Mouse (Mus musculus): ENCODE measurements around the gene Dnah6. TPM values are rescaled to one million over a fixed set of nuclear protein-coding genes. Genes with fewer than 3 reads are reported as not detected.

Dnah6 gene
- polyA plus RNA-seq, 1 experiment from 2014 or later: 0.08 TPM

DNA sequence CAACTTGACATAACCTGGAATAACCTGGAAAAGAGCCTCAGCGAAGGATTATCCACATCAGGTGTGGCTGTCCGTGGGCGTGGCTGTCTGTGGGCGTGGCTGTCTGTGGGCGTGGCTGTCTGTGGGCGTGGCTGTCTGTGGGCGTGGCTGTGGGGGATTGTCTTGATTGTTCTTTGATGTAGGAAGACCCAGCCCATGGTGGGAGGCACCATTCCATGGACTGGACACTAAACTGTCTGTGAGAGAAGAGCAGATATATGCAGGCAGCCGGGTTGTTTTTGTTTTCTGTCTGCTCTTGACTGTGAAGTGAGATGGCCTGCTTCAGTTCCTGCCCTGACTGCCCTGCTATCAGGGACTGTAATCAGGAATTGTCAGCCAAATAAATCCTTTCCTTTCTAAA, 130.6 kb downstream of the Dnah6 start:
- no peak overlapping the region for H3K27ac ChIP-seq (ENCODE audit: low read depth, low read length)
- no peaks in the 10 kb centered on the region for H3K27me3 ChIP-seq (ENCODE audit: control insufficient read depth, insufficient read depth, low read length)
- H3K9me3 ChIP-seq (ENCODE audit: control insufficient read depth, low read length): no peaks in the 10 kb centered on the region
- ATAC-seq (ENCODE audit: insufficient read depth, low FRiP score, low TSS enrichment) (no peak), DNase-seq (ENCODE audit: low spot score) (no peak)
- H3K36me3 ChIP-seq (ENCODE audit: control insufficient read depth, insufficient read depth, low read length): no peaks in the 10 kb centered on the region
- no peak overlapping the region for H3K9ac ChIP-seq (ENCODE audit: low read length)
- no peak overlapping the region for H3K4me2 ChIP-seq (ENCODE audit: low read depth)
- no peaks in the 10 kb centered on the region for H3K4me1 ChIP-seq (ENCODE audit: control insufficient read depth, insufficient read depth, low read length)
- WGBS: 83% methylated on average over 8 of the region's 8 CpGs
- H3K4me3 ChIP-seq (ENCODE audit: low read depth, low read length): no peak overlapping the region

DNA sequence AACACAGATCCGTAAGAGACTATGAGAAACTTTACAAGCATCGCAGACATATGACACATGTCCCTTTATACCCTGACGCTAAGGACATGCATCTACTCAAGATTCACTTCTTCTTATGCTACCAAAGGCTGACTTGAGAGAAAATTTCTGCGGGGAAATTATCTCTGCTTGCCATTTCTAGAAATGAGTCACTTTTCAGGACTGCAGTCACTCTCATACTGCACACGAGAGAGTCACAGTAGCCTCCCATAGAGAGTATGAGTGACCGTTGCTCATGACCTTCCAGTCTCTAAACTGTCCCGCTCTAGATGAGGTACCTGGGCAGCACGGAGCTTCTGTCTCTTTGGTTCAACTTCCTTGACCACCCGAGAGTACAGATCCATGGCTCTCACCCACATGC, 138.9 kb downstream of the Dnah6 start:
- Histone ChIP-seq H3K4me1 (ENCODE audit: control insufficient read depth, insufficient read depth, low read length) (no peaks in the 10 kb centered on the region), H3K9me3 (ENCODE audit: control insufficient read depth, low read length) (no peaks in the 10 kb centered on the region), H3K4me3 (ENCODE audit: low read depth, low read length) (no peak overlapping the region), H3K27ac (ENCODE audit: low read depth, low read length) (no peak overlapping the region), H3K27me3 (ENCODE audit: control insufficient read depth, insufficient read depth, low read length) (no peaks in the 10 kb centered on the region), H3K9ac (ENCODE audit: low read length) (no peak overlapping the region), H3K4me2 (ENCODE audit: low read depth) (no peak overlapping the region), H3K36me3 (ENCODE audit: control insufficient read depth, insufficient read depth, low read length) (no peaks in the 10 kb centered on the region)
- no peak for DNase-seq (ENCODE audit: low spot score)
- ATAC-seq (ENCODE audit: insufficient read depth, low FRiP score, low TSS enrichment): no peak
- 93% methylated on average over 9 of the region's 9 CpGs for WGBS

DNA sequence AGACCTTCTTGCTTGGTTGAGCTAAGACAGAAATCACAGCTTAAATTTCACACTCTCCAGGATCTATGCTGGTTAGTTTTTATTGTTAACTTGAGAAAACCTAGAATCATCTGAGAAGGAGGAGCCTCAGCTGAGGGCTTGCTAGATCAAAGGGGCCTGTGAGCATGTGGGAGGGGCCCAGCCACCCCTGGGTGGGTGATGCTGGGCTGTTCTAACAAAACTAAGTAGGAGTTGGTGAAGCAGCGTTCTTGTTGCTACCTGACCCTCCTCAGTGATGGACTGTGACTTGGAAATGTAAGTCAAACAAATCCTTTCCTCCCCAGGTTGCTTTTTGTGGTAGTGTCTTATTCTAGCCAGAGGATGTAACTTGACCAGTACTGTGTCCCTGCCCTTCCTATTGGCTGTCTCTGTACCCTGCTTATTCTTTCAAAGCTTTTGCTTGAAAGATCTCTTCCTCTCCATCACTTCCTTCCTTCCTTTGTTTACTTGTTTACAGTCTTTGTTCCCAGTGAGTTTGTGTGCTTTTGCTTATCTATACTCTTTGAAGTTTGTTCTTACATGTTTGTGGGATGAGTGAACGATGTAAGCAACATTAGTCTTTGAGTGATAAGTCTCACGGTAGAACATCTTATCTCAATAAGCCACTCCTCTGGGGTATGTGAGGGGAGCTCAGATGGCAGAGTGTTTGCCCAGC, 149.2 kb downstream of the Dnah6 start:
- no peak overlapping the region for H3K27ac ChIP-seq (ENCODE audit: low read depth, low read length)
- H3K4me1 ChIP-seq (ENCODE audit: control insufficient read depth, insufficient read depth, low read length): no peaks in the 10 kb centered on the region
- DNase-seq (ENCODE audit: low spot score) (no peak), ATAC-seq (ENCODE audit: insufficient read depth, low FRiP score, low TSS enrichment) (no peak)
- no peak overlapping the region for H3K4me3 ChIP-seq (ENCODE audit: low read depth, low read length)
- no peaks in the 10 kb centered on the region for H3K27me3 ChIP-seq (ENCODE audit: control insufficient read depth, insufficient read depth, low read length)
- 75% methylated on average over 3 of the region's 3 CpGs for WGBS
- no peak overlapping the region for H3K9ac ChIP-seq (ENCODE audit: low read length)
- H3K9me3 ChIP-seq (ENCODE audit: control insufficient read depth, low read length): no peaks in the 10 kb centered on the region
- no peak overlapping the region for H3K4me2 ChIP-seq (ENCODE audit: low read depth)
- H3K36me3 ChIP-seq (ENCODE audit: control insufficient read depth, insufficient read depth, low read length): no peaks in the 10 kb centered on the region

DNA sequence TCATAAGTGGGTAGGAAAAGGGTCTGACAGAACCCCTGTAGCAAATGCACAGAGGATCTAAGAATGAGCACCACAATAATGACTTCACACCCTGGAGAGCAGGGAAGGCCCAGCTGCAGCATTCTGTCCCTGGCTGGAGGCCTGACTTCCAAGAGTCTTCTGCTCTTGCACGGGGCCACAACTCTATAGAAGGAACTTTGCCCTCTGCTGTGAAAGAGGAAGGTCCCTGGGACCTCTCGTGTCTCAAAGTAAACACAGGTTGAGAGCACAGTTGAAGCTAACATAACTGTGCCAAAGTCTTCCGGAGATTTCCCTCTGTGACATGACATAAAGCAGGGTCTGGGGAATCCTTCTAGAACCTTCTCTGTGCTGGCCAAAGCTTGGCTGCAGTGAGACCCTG, 150.2 kb downstream of the Dnah6 start:
- H3K27ac ChIP-seq (ENCODE audit: low read depth, low read length): no peak overlapping the region
- no peak overlapping the region for H3K4me3 ChIP-seq (ENCODE audit: low read depth, low read length)
- 77% methylated on average over 3 of the region's 3 CpGs for WGBS
- no peak overlapping the region for H3K9ac ChIP-seq (ENCODE audit: low read length)
- no peaks in the 10 kb centered on the region for H3K36me3 ChIP-seq (ENCODE audit: control insufficient read depth, insufficient read depth, low read length)
- ATAC-seq (ENCODE audit: insufficient read depth, low FRiP score, low TSS enrichment) (no peak), DNase-seq (ENCODE audit: low spot score) (no peak)
- no peaks in the 10 kb centered on the region for H3K9me3 ChIP-seq (ENCODE audit: control insufficient read depth, low read length)
- no peaks in the 10 kb centered on the region for H3K4me1 ChIP-seq (ENCODE audit: control insufficient read depth, insufficient read depth, low read length)
- H3K27me3 ChIP-seq (ENCODE audit: control insufficient read depth, insufficient read depth, low read length): no peaks in the 10 kb centered on the region
- no peak overlapping the region for H3K4me2 ChIP-seq (ENCODE audit: low read depth)

DNA sequence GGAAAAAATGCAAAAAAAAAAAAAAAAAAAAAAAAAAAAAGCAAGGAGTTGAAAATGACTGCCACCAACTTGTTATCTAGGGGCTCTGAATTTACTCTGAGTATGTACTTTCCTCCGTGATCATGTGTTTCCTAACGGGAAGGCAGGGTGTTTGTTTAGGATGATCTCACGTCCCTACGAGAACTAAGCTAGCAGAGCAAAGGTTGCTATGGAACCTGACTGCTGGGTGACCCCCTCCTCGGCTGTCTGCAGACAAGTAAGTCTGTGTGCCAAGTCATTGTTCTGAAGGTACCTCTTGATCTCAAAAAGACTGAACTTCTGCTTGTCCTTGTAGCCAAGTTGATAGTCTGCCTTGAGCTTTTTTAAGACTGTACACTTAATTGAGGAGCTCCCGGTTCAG, 150.8 kb downstream of the Dnah6 start:
- H3K9ac ChIP-seq (ENCODE audit: low read length): no peak overlapping the region
- 90% methylated on average over 6 of the region's 6 CpGs for WGBS
- no peak overlapping the region for H3K4me3 ChIP-seq (ENCODE audit: low read depth, low read length)
- H3K27ac ChIP-seq (ENCODE audit: low read depth, low read length): no peak overlapping the region
- H3K27me3 ChIP-seq (ENCODE audit: control insufficient read depth, insufficient read depth, low read length): no peaks in the 10 kb centered on the region
- H3K4me1 ChIP-seq (ENCODE audit: control insufficient read depth, insufficient read depth, low read length): no peaks in the 10 kb centered on the region
- DNase-seq (ENCODE audit: low spot score) (no peak), ATAC-seq (ENCODE audit: insufficient read depth, low FRiP score, low TSS enrichment) (no peak)
- H3K4me2 ChIP-seq (ENCODE audit: low read depth): no peak overlapping the region
- H3K9me3 ChIP-seq (ENCODE audit: control insufficient read depth, low read length): no peaks in the 10 kb centered on the region
- no peaks in the 10 kb centered on the region for H3K36me3 ChIP-seq (ENCODE audit: control insufficient read depth, insufficient read depth, low read length)

DNA sequence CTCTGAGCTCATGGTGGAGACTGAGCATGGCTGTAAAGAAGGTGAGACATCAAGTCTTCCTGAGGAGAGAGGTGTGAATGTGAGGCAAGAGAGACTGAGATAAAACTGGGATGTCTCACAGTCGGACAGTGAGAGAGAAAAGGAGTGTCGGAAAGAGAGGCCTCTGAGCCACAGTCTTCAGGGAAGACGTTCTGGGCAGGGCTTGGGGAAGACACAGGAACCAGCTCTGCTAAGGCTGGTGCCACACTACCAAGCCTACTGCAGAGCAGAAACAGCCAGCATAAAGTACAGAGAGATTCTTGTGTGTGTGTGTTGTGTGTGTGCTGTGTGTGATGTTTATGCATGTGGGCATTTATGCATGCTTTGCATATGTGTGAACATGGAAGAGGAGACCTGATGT, 156.9 kb downstream of the Dnah6 start:
- Histone ChIP-seq H3K27me3 (ENCODE audit: control insufficient read depth, insufficient read depth, low read length) (no peaks in the 10 kb centered on the region), H3K4me3 (ENCODE audit: low read depth, low read length) (no peak overlapping the region), H3K4me2 (ENCODE audit: low read depth) (no peak overlapping the region), H3K27ac (ENCODE audit: low read depth, low read length) (no peak overlapping the region), H3K9ac (ENCODE audit: low read length) (no peak overlapping the region), H3K9me3 (ENCODE audit: control insufficient read depth, low read length) (no peaks in the 10 kb centered on the region), H3K36me3 (ENCODE audit: control insufficient read depth, insufficient read depth, low read length) (no peaks in the 10 kb centered on the region), H3K4me1 (ENCODE audit: control insufficient read depth, insufficient read depth, low read length) (no peaks in the 10 kb centered on the region)
- DNase-seq (ENCODE audit: low spot score) (no peak), ATAC-seq (ENCODE audit: insufficient read depth, low FRiP score, low TSS enrichment) (no peak)
- whole genome bisulfite sequencing: 87% methylated on average over 3 of the region's 3 CpGs

DNA sequence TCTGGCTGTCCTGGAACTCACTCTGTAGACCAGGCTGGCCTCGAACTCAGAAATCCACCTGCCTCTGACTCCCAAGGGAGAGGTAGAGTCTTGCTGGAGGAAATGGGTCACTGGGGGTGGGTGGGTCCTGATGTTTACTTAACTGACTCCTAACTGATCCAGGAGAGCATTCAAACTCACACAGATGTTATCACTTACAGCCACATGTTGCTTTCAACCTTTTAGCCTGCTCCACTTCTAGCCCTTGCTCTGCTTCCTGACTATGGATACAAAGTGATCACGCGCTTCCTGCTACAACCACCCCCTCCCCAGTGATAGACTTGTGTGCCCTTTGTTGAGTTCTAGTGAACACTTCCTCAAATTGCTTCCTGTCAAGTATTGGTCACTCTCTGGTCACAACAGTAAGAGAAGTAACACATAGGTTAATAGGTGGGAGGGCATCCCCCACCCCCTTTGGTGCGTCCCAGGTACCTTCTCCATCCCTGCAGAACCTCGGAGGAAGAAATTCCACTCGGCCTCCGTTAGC, 161.8 kb downstream of the Dnah6 start:
- no peaks in the 10 kb centered on the region for H3K27me3 ChIP-seq (ENCODE audit: control insufficient read depth, insufficient read depth, low read length)
- H3K9ac ChIP-seq (ENCODE audit: low read length): no peak overlapping the region
- ATAC-seq (ENCODE audit: insufficient read depth, low FRiP score, low TSS enrichment) (no peak), DNase-seq (ENCODE audit: low spot score) (no peak)
- H3K9me3 ChIP-seq (ENCODE audit: control insufficient read depth, low read length): no peaks in the 10 kb centered on the region
- H3K4me3 ChIP-seq (ENCODE audit: low read depth, low read length): no peak overlapping the region
- WGBS: 84% methylated on average over 7 of the region's 7 CpGs
- no peaks in the 10 kb centered on the region for H3K36me3 ChIP-seq (ENCODE audit: control insufficient read depth, insufficient read depth, low read length)
- H3K4me1 ChIP-seq (ENCODE audit: control insufficient read depth, insufficient read depth, low read length): no peaks in the 10 kb centered on the region
- H3K27ac ChIP-seq (ENCODE audit: low read depth, low read length): no peak overlapping the region
- H3K4me2 ChIP-seq (ENCODE audit: low read depth): no peak overlapping the region

DNA sequence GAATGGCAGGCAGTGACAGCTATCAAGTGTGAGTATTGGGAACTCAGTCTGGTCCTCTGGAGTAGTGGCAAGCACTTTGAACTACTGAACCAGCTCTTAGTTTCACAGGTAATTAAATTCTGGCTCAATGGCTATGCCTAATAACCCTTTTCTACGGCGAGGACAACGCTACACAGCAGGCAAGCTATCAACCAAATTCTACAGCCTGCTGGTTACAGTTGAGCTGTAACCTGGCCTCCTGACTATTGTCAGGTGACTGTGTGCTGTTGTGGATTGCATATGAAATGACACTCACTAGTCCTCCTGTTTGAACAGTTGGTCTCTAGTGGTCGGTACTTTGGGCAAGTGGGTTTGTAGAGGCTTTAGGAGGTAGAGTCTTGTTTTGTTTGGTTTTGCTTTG, 162.3 kb downstream of the Dnah6 start:
- Histone ChIP-seq H3K27ac (ENCODE audit: low read depth, low read length) (no peak overlapping the region), H3K9ac (ENCODE audit: low read length) (no peak overlapping the region), H3K36me3 (ENCODE audit: control insufficient read depth, insufficient read depth, low read length) (no peaks in the 10 kb centered on the region), H3K27me3 (ENCODE audit: control insufficient read depth, insufficient read depth, low read length) (no peaks in the 10 kb centered on the region), H3K4me2 (ENCODE audit: low read depth) (no peak overlapping the region), H3K4me3 (ENCODE audit: low read depth, low read length) (no peak overlapping the region), H3K4me1 (ENCODE audit: control insufficient read depth, insufficient read depth, low read length) (no peaks in the 10 kb centered on the region), H3K9me3 (ENCODE audit: control insufficient read depth, low read length) (no peaks in the 10 kb centered on the region)
- DNase-seq (ENCODE audit: low spot score): no peak
- 68% methylated on average over 4 of the region's 4 CpGs for WGBS
- ATAC-seq (ENCODE audit: insufficient read depth, low FRiP score, low TSS enrichment): no peak

DNA sequence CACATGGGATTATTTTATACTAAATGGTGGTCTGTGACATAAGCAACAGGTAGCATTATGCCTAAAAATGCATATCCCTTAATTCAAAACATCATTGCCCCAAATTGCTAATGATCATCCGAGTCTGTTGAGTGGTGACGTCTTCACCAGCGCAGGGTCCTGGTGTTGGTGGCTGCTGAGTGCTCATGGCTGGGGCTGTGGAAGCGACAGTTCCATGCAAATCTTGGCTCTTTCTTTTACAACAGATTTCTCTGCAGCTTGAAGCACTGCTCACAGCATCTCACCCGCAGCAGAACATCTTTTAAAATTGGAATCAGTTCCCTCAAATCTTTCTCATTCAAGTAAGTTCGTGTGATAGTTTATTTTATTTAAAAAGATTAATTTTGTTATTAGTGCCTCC, 166.1 kb downstream of the Dnah6 start:
- no peak overlapping the region for H3K9ac ChIP-seq (ENCODE audit: low read length)
- H3K4me3 ChIP-seq (ENCODE audit: low read depth, low read length): no peak overlapping the region
- DNase-seq (ENCODE audit: low spot score): no peak
- no peaks in the 10 kb centered on the region for H3K9me3 ChIP-seq (ENCODE audit: control insufficient read depth, low read length)
- ATAC-seq (ENCODE audit: insufficient read depth, low FRiP score, low TSS enrichment): no peak
- no peaks in the 10 kb centered on the region for H3K4me1 ChIP-seq (ENCODE audit: control insufficient read depth, insufficient read depth, low read length)
- H3K27ac ChIP-seq (ENCODE audit: low read depth, low read length): no peak overlapping the region
- H3K27me3 ChIP-seq (ENCODE audit: control insufficient read depth, insufficient read depth, low read length): no peaks in the 10 kb centered on the region
- WGBS: 93% methylated on average over 6 of the region's 6 CpGs
- H3K4me2 ChIP-seq (ENCODE audit: low read depth): no peak overlapping the region
- H3K36me3 ChIP-seq (ENCODE audit: control insufficient read depth, insufficient read depth, low read length): no peaks in the 10 kb centered on the region

Measured in neural tube, embryonic 11.5 days (tissue).